ENCODE assay signal across 14 mouse cellular contexts in genomic region chr12:31306075-31306675, GRCm38 (mm10). TPM values are rescaled to one million over a fixed set of nuclear protein-coding genes. Genes with fewer than 3 reads are reported as not detected.
DNase-seq lines count a peak whose midpoint lies in the region; ATAC-seq and TF ChIP-seq lines count a peak whose summit lies in the region.
"Had no signal": no experiment of that assay in that cellular context is flagged by ENCODE, and none has a peak within 500 bp of the region (broad histone marks: within the 10 kb centered on the region; RNA-seq: fewer than 3 reads in every experiment).

No protein-coding gene starts in this region.

- DNase-seq in adrenal gland, adult 2 months: peak; percentile 63
- no peak for DNase-seq in adrenal gland, adult 8-10 months
- DNase-seq in heart, embryonic 10.5 days (ENCODE audit: low spot score): no peak
- no peak for DNase-seq in heart, postnatal 36 days
- peak; percentile 51 for DNase-seq in limb, embryonic 14.5 days (ENCODE audit: low spot score)
- no peak for DNase-seq in limb, embryonic 10.5 days (ENCODE audit: low spot score)
- DNase-seq in Patski (ENCODE audit: low read depth, low spot score): no peak
- DNase-seq in T-cell, adult 2 months (ENCODE audit: low spot score): no peak
- DNase-seq: kidney, postnatal 36 days; liver, embryonic 13.5 days had no signal

- 41% methylated on average over 5 of the region's 5 CpGs for WGBS in heart, embryonic 10.5 days
- WGBS in limb, embryonic 14.5 days: 69% methylated on average over 5 of the region's 5 CpGs
- 85% methylated on average over 5 of the region's 5 CpGs for WGBS in limb, embryonic 10.5 days

- H3K9me3 ChIP-seq in heart, embryonic 10.5 days: no peaks in the 10 kb centered on the region
- no peaks in the 10 kb centered on the region for H3K9me3 ChIP-seq in limb, embryonic 14.5 days (ENCODE audit: control insufficient read depth, low read length)
- H3K9me3 ChIP-seq in limb, embryonic 10.5 days (replicated peaks): no peaks in the 10 kb centered on the region
- H3K9me3 ChIP-seq: forebrain, embryonic 13.5 days; liver, embryonic 13.5 days had no signal

- no peak overlapping the region for H3K4me3 ChIP-seq in heart, embryonic 10.5 days
- no peak overlapping the region for H3K4me3 ChIP-seq in limb, embryonic 14.5 days (replicated peaks; ENCODE audit: low read length)
- no peak overlapping the region for H3K4me3 ChIP-seq in limb, embryonic 10.5 days
- H3K4me3 ChIP-seq: forebrain, embryonic 13.5 days; liver, embryonic 13.5 days had no signal

- H3K4me1 ChIP-seq in heart, embryonic 10.5 days: peaks cover 32% of the 10 kb centered on the region
- no peaks in the 10 kb centered on the region for H3K4me1 ChIP-seq in limb, embryonic 14.5 days (ENCODE audit: control insufficient read depth, insufficient read depth, low read length)
- peaks cover 24% of the 10 kb centered on the region for H3K4me1 ChIP-seq in limb, embryonic 10.5 days
- H3K4me1 ChIP-seq: liver, embryonic 13.5 days had no signal

- in situ Hi-C loops in Patski (cut with MboI; ENCODE audit: low pct_unique_long_range_greater_than_20kb): no loop called here

- H3K36me3 ChIP-seq in heart, embryonic 10.5 days: peaks cover 100% of the 10 kb centered on the region
- H3K36me3 ChIP-seq in limb, embryonic 14.5 days (ENCODE audit: control insufficient read depth, insufficient read depth, low read length): peaks cover 99% of the 10 kb centered on the region
- peaks cover 100% of the 10 kb centered on the region for H3K36me3 ChIP-seq in limb, embryonic 10.5 days
- H3K36me3 ChIP-seq: liver, embryonic 13.5 days had no signal

- TF ChIP-seq POLR2A in limb, embryonic 14.5 days (IDR thresholded peaks at IDR 0.05; ENCODE audit: borderline replicate concordance, extremely low read depth, insufficient read depth, insufficient read length): no peak

- POLR2A ChIA-PET in Patski (lab: Charles Lee): interaction anchor here (0.6 to 1.3 kb wide), 2 partner anchors 12 to 13 kb away, joined by 3 read pairs; no protein-coding TSS in a partner anchor

- H3K9ac ChIP-seq in limb, embryonic 14.5 days (ENCODE audit: low read depth, low read length, severe bottlenecking): no peak overlapping the region
- H3K9ac ChIP-seq: forebrain, embryonic 13.5 days; liver, embryonic 13.5 days had no signal

- no peak overlapping the region for H3K4me2 ChIP-seq in limb, embryonic 14.5 days (replicated peaks; ENCODE audit: low read depth, low read length, severe bottlenecking)
- H3K4me2 ChIP-seq: forebrain, embryonic 13.5 days; liver, embryonic 13.5 days had no signal

- no peaks in the 10 kb centered on the region for H3K27me3 ChIP-seq in heart, embryonic 10.5 days (ENCODE audit: insufficient read depth, poor library complexity, severe bottlenecking)
- no peaks in the 10 kb centered on the region for H3K27me3 ChIP-seq in limb, embryonic 14.5 days (ENCODE audit: control insufficient read depth, insufficient read depth, low read length)
- no peaks in the 10 kb centered on the region for H3K27me3 ChIP-seq in limb, embryonic 10.5 days (ENCODE audit: low read depth, poor library complexity, severe bottlenecking)
- H3K27me3 ChIP-seq in Patski: no peaks in the 10 kb centered on the region
- H3K27me3 ChIP-seq: forebrain, embryonic 13.5 days; liver, embryonic 13.5 days had no signal

- peak overlapping the region; percentile 59; the same call in 1 of the 2 replicates for H3K27ac ChIP-seq in heart, embryonic 10.5 days
- no peak overlapping the region for H3K27ac ChIP-seq in limb, embryonic 14.5 days (replicated peaks; ENCODE audit: low read depth, low read length)
- no peak overlapping the region for H3K27ac ChIP-seq in limb, embryonic 10.5 days
- H3K27ac ChIP-seq: forebrain, embryonic 13.5 days; liver, embryonic 13.5 days had no signal

- intact Hi-C loops in heart, postnatal 36 days (cut with DNase I): no loop called here

- CTCF ChIA-PET in Patski (lab: Charles Lee): interaction anchor here (1.3 kb wide), 1 partner anchor 12 kb away, joined by 3 read pairs; no protein-coding TSS in a partner anchor

- ATAC-seq in limb, embryonic 14.5 days (ENCODE audit: low FRiP score, low read depth): no peak
- ATAC-seq in Patski: peak; percentile 8
- ATAC-seq: activated CD4-positive, CD25-positive, alpha-beta regulatory T cell, adult 4 months; forebrain, embryonic 13.5 days had no signal

- TF ChIP-seq CTCF in Patski (IDR thresholded peaks at IDR 0.05): no peak

RNA-seq across cellular contexts. Expression of gene Lamb1, which starts 41.1 kb away (rescaled TPM):
- 100 to 1,000 TPM; 129 to 147 TPM for total RNA-seq in adrenal gland, adult 2 months (2021)
- 33.2 and 35.8 TPM in 2 replicates for polyA plus RNA-seq in adrenal gland, adult 2 months (2012; rRNA removed)
- total RNA-seq in adrenal gland, adult 8-10 months (2022): 100 to 1,000 TPM; 109 to 247 (median 188) TPM
- polyA plus RNA-seq in heart, embryonic 10.5 days (2016; fragmentation: Nextera tagmentation; extraction: Ambion mirVana): 66.1 and 102 TPM in 2 replicates
- total RNA-seq in heart, postnatal 36 days (2021): 10 to 100 TPM; 75.8 to 81.2 TPM
- polyA plus RNA-seq in limb, embryonic 14.5 days (2012; rRNA removed): 69.8 and 76.6 TPM in 2 replicates
- 67.2 and 76.3 TPM in 2 replicates for polyA plus RNA-seq in limb, embryonic 14.5 days (2014; fragmentation: Nextera tagmentation; extraction: Ambion mirVana)
- polyA plus RNA-seq in limb, embryonic 10.5 days (2016; fragmentation: Nextera tagmentation; extraction: Ambion mirVana): 40.5 and 44.6 TPM in 2 replicates
- 290 TPM for polyA plus RNA-seq in Patski (2021)
- total RNA-seq: granulocyte monocyte progenitor cell, adult 5-6 weeks; megakaryocyte-erythroid progenitor cell, adult 5-6 weeks had no signal
- polyA plus RNA-seq: activated CD4-positive, CD25-positive, alpha-beta regulatory T cell, adult 4 months had no signal

RNA-seq across cellular contexts. Expression of gene Dld, which starts 45.1 kb away (rescaled TPM):
- total RNA-seq in adrenal gland, adult 2 months (2021): 100 to 1,000 TPM; 262 to 322 TPM
- 7.4 and 7.6 TPM in 2 replicates for polyA plus RNA-seq in adrenal gland, adult 2 months (2012; rRNA removed)
- 100 to 1,000 TPM; 191 to 267 (median 232) TPM for total RNA-seq in adrenal gland, adult 8-10 months (2022)
- polyA plus RNA-seq in heart, embryonic 10.5 days (2016; fragmentation: Nextera tagmentation; extraction: Ambion mirVana): 166 and 209 TPM in 2 replicates
- total RNA-seq in heart, postnatal 36 days (2021): 100 to 1,000 TPM; 417 to 433 TPM
- 51.1 and 72.2 TPM in 2 replicates for polyA plus RNA-seq in limb, embryonic 14.5 days (2012; rRNA removed)
- 119 and 121 TPM in 2 replicates for polyA plus RNA-seq in limb, embryonic 14.5 days (2014; fragmentation: Nextera tagmentation; extraction: Ambion mirVana)
- polyA plus RNA-seq in limb, embryonic 10.5 days (2016; fragmentation: Nextera tagmentation; extraction: Ambion mirVana): 129 and 155 TPM in 2 replicates
- 145 TPM for polyA plus RNA-seq in Patski (2021)

Comparison
In these comparisons a context has a peak if more than half of its experiments do, and no peak if none do; other contexts are left out.
1. DNase-seq: peak in adrenal gland, adult 2 months (single experiment) and limb, embryonic 14.5 days (single experiment); none in adrenal gland, adult 8-10 months (single experiment), heart, embryonic 10.5 days (single experiment), heart, postnatal 36 days (0 of 2), limb, embryonic 10.5 days (single experiment), Patski (single experiment) and T-cell, adult 2 months (single experiment).